ENCODE assay signal across 25 mouse cellular contexts in the genomic region with DNA sequence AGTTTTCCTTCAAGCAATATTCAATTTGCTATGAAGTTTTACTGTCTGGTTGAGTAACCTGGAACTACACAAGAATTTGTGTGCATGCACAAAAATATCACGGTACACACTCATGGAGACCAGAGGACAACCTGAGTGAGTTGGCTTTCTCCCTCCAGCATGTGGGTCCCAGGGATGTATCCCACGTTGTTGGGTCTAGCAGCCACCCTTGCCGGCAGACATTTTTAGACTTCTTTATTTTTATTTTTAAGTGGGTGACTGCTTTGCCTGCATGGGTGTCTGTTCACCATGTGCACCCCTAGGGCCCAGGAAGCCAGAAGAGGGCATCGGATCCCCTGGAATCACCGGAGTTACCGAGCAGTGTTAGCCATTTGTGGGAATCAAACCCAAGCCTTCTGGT.
"Had no signal": no experiment of that assay in that cellular context is flagged by ENCODE, and none has a peak within 500 bp of the region (broad histone marks: within the 10 kb centered on the region; RNA-seq: fewer than 3 reads in every experiment).

No protein-coding gene starts in this region.

- H3K4me3 ChIP-seq: embryonic facial prominence, embryonic 10.5 days; embryonic facial prominence, embryonic 12.5 days; embryonic facial prominence, embryonic 13.5 days; embryonic facial prominence, embryonic 15.5 days; erythroblast, embryonic 14.5 days; forebrain, embryonic 10.5 days; forebrain, embryonic 12.5 days; forebrain, embryonic 13.5 days; forebrain, embryonic 15.5 days; gastrocnemius, adult 2 months; heart, adult 2 months had no signal

- DNase-seq: cerebellum, adult 9-10 months; cerebellum, adult 9-11 months; cerebellum, postnatal 10 days; cerebellum, postnatal 14 days; cerebellum, postnatal 25 days; cerebellum, postnatal 36 days; embryo, embryonic 11 days; forebrain, postnatal 0 days; gastrocnemius, adult 2 months; gastrocnemius, postnatal 10 days; gastrocnemius, postnatal 14 days; gastrocnemius, postnatal 25 days; gastrocnemius, postnatal 36 days; heart, adult 11 months; heart, adult 18-20 months; heart, adult 2 months had no signal

- H3K27ac ChIP-seq: embryonic facial prominence, embryonic 10.5 days; embryonic facial prominence, embryonic 12.5 days; embryonic facial prominence, embryonic 13.5 days; embryonic facial prominence, embryonic 15.5 days; forebrain, embryonic 10.5 days; forebrain, embryonic 12.5 days; forebrain, embryonic 13.5 days; forebrain, embryonic 15.5 days; gastrocnemius, adult 2 months; heart, adult 2 months had no signal
